Mouse (Mus musculus) ES-CJ7 (cell line): Measurements from ENCODE around the gene Cdc25b.
"Not testable (repeated sequence)": the region's sequence is repeated elsewhere in the genome, so short reads cannot be mapped to it uniquely, and the experiment has no call there.

Experiments used
- DNase-seq: peaks from one replicate; pipeline ENCODE4 v3.0.0; 2011; ENCODE audit warnings: low read depth, low spot score

Cdc25b gene

GRCm38 (mm10) chr2:131223569-131223968, 36.8 kb downstream of the Cdc25b start:
- no peak for DNase-seq

GRCm38 (mm10) chr2:131225178-131225577, 38.4 kb downstream of the Cdc25b start:
- DNase-seq: no peak

- DNase-seq: not testable (repeated sequence)
These were observed 39.9 kb downstream of the Cdc25b start for GRCm38 (mm10) chr2:131226669-131227068.

GRCm38 (mm10) chr2:131227243-131227642, 40.5 kb downstream of the Cdc25b start:
- no peak for DNase-seq

GRCm38 (mm10) chr2:131232558-131232957, 45.8 kb downstream of the Cdc25b start:
- DNase-seq: peak; percentile 89

GRCm38 (mm10) chr2:131233307-131234126, 46.8 kb downstream of the Cdc25b start, which contains the start of gene Mavs:
Gene Mavs (plus strand): TSS chr2:131234063.
- peak; percentile 94 for DNase-seq

GRCm38 (mm10) chr2:131234127-131234650, 47.4 kb downstream of the Cdc25b start:
- DNase-seq: no peak

GRCm38 (mm10) chr2:131234970-131235635, 48.4 kb downstream of the Cdc25b start:
- DNase-seq: no peak

GRCm38 (mm10) chr2:131242180-131242579, 55.4 kb downstream of the Cdc25b start:
- DNase-seq: no peak

- DNase-seq: no peak
These were observed 56.2 kb downstream of the Cdc25b start for GRCm38 (mm10) chr2:131242929-131243328.
